Mouse (Mus musculus): Measurements from ENCODE around the gene Krt81. TPM values are rescaled to one million over a fixed set of nuclear protein-coding genes. Genes with fewer than 3 reads are reported as not detected.

Krt81 gene
- polyA plus RNA-seq, 1 experiment from 2014 or later = not detected

GRCm38 (mm10) chr15:101458361-101458930 lies 5.1 kb downstream of the Krt81 start:
- Histone ChIP-seq H3K36me3 (ENCODE audit: control insufficient read depth, insufficient read depth, low read length) (no peaks in the 10 kb centered on the region), H3K4me3 (replicated peaks; ENCODE audit: low read length) (no peak overlapping the region), H3K4me1 (ENCODE audit: control insufficient read depth, insufficient read depth, low read length) (no peaks in the 10 kb centered on the region), H3K4me2 (ENCODE audit: low read depth, low read length) (no peak overlapping the region), H3K9me3 (replicated peaks; ENCODE audit: control insufficient read depth, low read length) (0 out of 2 replicates have a peak, but pooled peaks cover 2% of the 10 kb centered on the region), H3K27me3 (ENCODE audit: control insufficient read depth, insufficient read depth, low read length) (no peaks in the 10 kb centered on the region), H3K27ac (ENCODE audit: low read length) (no peak overlapping the region), H3K9ac (ENCODE audit: low read length) (no peak overlapping the region)
- ATAC-seq (ENCODE audit: insufficient read depth, low FRiP score) = no peak
- 50% methylated on average over 16 of the region's 16 CpGs for WGBS

DNA sequence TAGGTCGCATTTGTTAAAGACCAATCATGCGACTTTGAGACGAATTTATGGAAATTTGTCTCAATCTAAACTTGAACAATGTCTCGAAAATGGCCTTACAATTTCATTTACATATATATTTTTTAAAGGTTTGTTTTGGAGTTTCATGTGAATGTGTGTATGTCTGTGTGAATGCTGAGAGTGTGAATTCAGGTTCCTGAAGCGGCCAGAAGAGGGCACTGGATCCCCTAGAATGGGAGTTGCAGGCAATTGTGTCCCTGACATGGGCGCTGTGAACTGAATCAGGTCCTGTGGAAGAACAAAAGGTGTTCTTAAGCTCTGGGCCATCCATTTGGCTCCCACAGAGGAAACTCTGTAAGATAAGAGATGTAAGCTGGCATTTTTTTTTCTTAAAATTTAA lies 7.7 kb downstream of the Krt81 start:
- Histone ChIP-seq H3K4me1 (ENCODE audit: control insufficient read depth, insufficient read depth, low read length) (no peaks in the 10 kb centered on the region), H3K4me2 (ENCODE audit: low read depth, low read length) (no peak overlapping the region), H3K27me3 (ENCODE audit: control insufficient read depth, insufficient read depth, low read length) (no peaks in the 10 kb centered on the region), H3K4me3 (replicated peaks; ENCODE audit: low read length) (no peak overlapping the region), H3K9ac (ENCODE audit: low read length) (no peak overlapping the region), H3K27ac (ENCODE audit: low read length) (no peak overlapping the region), H3K36me3 (ENCODE audit: control insufficient read depth, insufficient read depth, low read length) (no peaks in the 10 kb centered on the region), H3K9me3 (replicated peaks; ENCODE audit: control insufficient read depth, low read length) (0 out of 2 replicates have a peak, but pooled peaks cover 2% of the 10 kb centered on the region)
- ATAC-seq (ENCODE audit: insufficient read depth, low FRiP score) = no peak
- 86% methylated on average over 6 of the region's 6 CpGs for WGBS

DNA sequence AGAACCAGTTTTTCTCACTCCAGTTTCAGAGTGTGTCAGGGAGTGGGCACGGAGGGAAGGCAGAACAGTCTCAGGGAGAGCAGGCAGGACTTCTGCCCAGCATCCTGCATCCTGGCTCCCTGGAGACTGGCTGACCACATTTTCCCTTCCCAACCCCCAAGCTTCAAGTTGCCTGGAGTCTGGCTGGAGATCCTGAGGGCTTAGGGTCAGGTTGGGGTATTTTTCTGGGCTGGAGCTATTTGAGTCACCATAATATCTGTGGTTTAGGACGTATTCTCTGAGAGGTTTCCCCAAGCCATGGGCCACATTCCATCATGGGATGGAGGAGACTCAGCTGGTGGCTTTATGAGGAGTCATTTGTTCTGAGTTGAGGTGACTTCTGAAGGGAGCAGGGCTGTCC lies 8.3 kb downstream of the Krt81 start:
- Histone ChIP-seq H3K4me2 (ENCODE audit: low read depth, low read length) (no peak overlapping the region), H3K27ac (ENCODE audit: low read length) (no peak overlapping the region), H3K4me1 (ENCODE audit: control insufficient read depth, insufficient read depth, low read length) (no peaks in the 10 kb centered on the region), H3K36me3 (ENCODE audit: control insufficient read depth, insufficient read depth, low read length) (no peaks in the 10 kb centered on the region), H3K4me3 (replicated peaks; ENCODE audit: low read length) (no peak overlapping the region), H3K9me3 (replicated peaks; ENCODE audit: control insufficient read depth, low read length) (0 out of 2 replicates have a peak, but pooled peaks cover 2% of the 10 kb centered on the region), H3K9ac (ENCODE audit: low read length) (no peak overlapping the region), H3K27me3 (ENCODE audit: control insufficient read depth, insufficient read depth, low read length) (no peaks in the 10 kb centered on the region)
- ATAC-seq (ENCODE audit: insufficient read depth, low FRiP score) = no peak
- WGBS = 78% methylated on average over 2 of the region's 2 CpGs

- Histone ChIP-seq H3K4me3 (replicated peaks; ENCODE audit: low read length) (no peak overlapping the region), H3K4me1 (ENCODE audit: control insufficient read depth, insufficient read depth, low read length) (no peaks in the 10 kb centered on the region), H3K9me3 (replicated peaks; ENCODE audit: control insufficient read depth, low read length) (0 out of 2 replicates have a peak, but pooled peaks cover 2% of the 10 kb centered on the region), H3K27me3 (ENCODE audit: control insufficient read depth, insufficient read depth, low read length) (no peaks in the 10 kb centered on the region), H3K4me2 (ENCODE audit: low read depth, low read length) (no peak overlapping the region), H3K36me3 (ENCODE audit: control insufficient read depth, insufficient read depth, low read length) (no peaks in the 10 kb centered on the region), H3K27ac (ENCODE audit: low read length) (no peak overlapping the region), H3K9ac (ENCODE audit: low read length) (no peak overlapping the region)
- WGBS = 69% methylated on average over 8 of the region's 8 CpGs
- ATAC-seq (ENCODE audit: insufficient read depth, low FRiP score) = no peak
Observed at GRCm38 (mm10) chr15:101454774-101455173, 8.8 kb downstream of the Krt81 start.

GRCm38 (mm10) chr15:101453093-101453736 lies 10.3 kb downstream of the Krt81 start:
- H3K4me1 ChIP-seq (ENCODE audit: control insufficient read depth, insufficient read depth, low read length) = no peaks in the 10 kb centered on the region
- H3K4me2 ChIP-seq (ENCODE audit: low read depth, low read length) = peak overlapping the region; percentile 17; the same call in 1 of the 2 replicates
- peak; percentile 76 for ATAC-seq (ENCODE audit: insufficient read depth, low FRiP score)
- H3K4me3 ChIP-seq (replicated peaks; ENCODE audit: low read length) = no peak overlapping the region
- no peaks in the 10 kb centered on the region for H3K27me3 ChIP-seq (ENCODE audit: control insufficient read depth, insufficient read depth, low read length)
- 0 out of 2 replicates have a peak, but pooled peaks cover 2% of the 10 kb centered on the region for H3K9me3 ChIP-seq (replicated peaks; ENCODE audit: control insufficient read depth, low read length)
- no peak overlapping the region for H3K27ac ChIP-seq (ENCODE audit: low read length)
- no peaks in the 10 kb centered on the region for H3K36me3 ChIP-seq (ENCODE audit: control insufficient read depth, insufficient read depth, low read length)
- no peak overlapping the region for H3K9ac ChIP-seq (ENCODE audit: low read length)
- 6% methylated on average over 13 of the region's 13 CpGs for WGBS

GRCm38 (mm10) chr15:101447444-101447843 lies 16.1 kb downstream of the Krt81 start, which contains the start of gene Krt88:
Gene Krt88 (plus strand): TSS chr15:101447744.
- ATAC-seq (ENCODE audit: insufficient read depth, low FRiP score) = no peak
- Histone ChIP-seq H3K4me1 (ENCODE audit: control insufficient read depth, insufficient read depth, low read length) (no peaks in the 10 kb centered on the region), H3K9me3 (replicated peaks; ENCODE audit: control insufficient read depth, low read length) (no peaks in the 10 kb centered on the region), H3K27me3 (ENCODE audit: control insufficient read depth, insufficient read depth, low read length) (no peaks in the 10 kb centered on the region), H3K36me3 (ENCODE audit: control insufficient read depth, insufficient read depth, low read length) (no peaks in the 10 kb centered on the region), H3K4me2 (ENCODE audit: low read depth, low read length) (no peak within 1 kb of the TSS), H3K27ac (ENCODE audit: low read length) (no peak within 1 kb of the TSS), H3K9ac (ENCODE audit: low read length) (no peak within 1 kb of the TSS), H3K4me3 (replicated peaks; ENCODE audit: low read length) (no peak within 1 kb of the TSS)
- 74% methylated on average over 2 of the region's 2 CpGs for WGBS

DNA sequence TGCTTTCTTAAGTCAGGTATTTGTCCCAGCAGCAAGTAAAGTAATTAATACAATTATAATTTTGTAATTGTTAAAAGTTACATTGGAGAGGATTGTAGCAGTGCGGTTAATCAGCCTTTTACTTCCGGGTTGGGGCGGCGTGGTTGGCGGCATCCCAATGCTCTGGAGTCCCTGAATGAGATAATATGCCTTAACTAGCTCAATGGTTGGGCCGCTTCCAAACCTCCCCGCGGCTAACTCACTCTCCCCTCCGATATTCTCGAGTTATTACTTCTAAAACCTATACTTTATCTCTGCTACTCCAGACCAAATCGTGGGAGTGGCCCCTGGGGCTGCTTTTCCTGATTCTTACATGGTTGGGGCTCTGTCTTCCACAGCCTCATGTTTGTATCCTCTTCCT lies 17.0 kb downstream of the Krt81 start:
- Histone ChIP-seq H3K27me3 (ENCODE audit: control insufficient read depth, insufficient read depth, low read length) (no peaks in the 10 kb centered on the region), H3K4me1 (ENCODE audit: control insufficient read depth, insufficient read depth, low read length) (no peaks in the 10 kb centered on the region), H3K9me3 (replicated peaks; ENCODE audit: control insufficient read depth, low read length) (no peaks in the 10 kb centered on the region), H3K36me3 (ENCODE audit: control insufficient read depth, insufficient read depth, low read length) (no peaks in the 10 kb centered on the region), H3K9ac (ENCODE audit: low read length) (no peak overlapping the region), H3K27ac (ENCODE audit: low read length) (no peak overlapping the region), H3K4me3 (replicated peaks; ENCODE audit: low read length) (no peak overlapping the region), H3K4me2 (ENCODE audit: low read depth, low read length) (no peak overlapping the region)
- WGBS = 73% methylated on average over 11 of the region's 11 CpGs
- ATAC-seq (ENCODE audit: insufficient read depth, low FRiP score) = no peak

- no peak for ATAC-seq (ENCODE audit: insufficient read depth, low FRiP score)
- Histone ChIP-seq H3K4me1 (ENCODE audit: control insufficient read depth, insufficient read depth, low read length) (peaks cover 6% of the 10 kb centered on the region; the same call in 1 of the 2 replicates), H3K9me3 (replicated peaks; ENCODE audit: control insufficient read depth, low read length) (no peaks in the 10 kb centered on the region), H3K27ac (ENCODE audit: low read length) (no peak overlapping the region), H3K4me2 (ENCODE audit: low read depth, low read length) (no peak overlapping the region), H3K36me3 (ENCODE audit: control insufficient read depth, insufficient read depth, low read length) (no peaks in the 10 kb centered on the region), H3K9ac (ENCODE audit: low read length) (no peak overlapping the region), H3K4me3 (replicated peaks; ENCODE audit: low read length) (no peak overlapping the region), H3K27me3 (ENCODE audit: control insufficient read depth, insufficient read depth, low read length) (peaks cover 19% of the 10 kb centered on the region; the same call in 1 of the 2 replicates)
- WGBS = 71% methylated on average over 4 of the region's 4 CpGs
Observed at GRCm38 (mm10) chr15:101440837-101441236, 22.7 kb downstream of the Krt81 start.

- H3K9ac ChIP-seq (ENCODE audit: low read length) = no peak within 1 kb of the TSS
- WGBS = 3% methylated on average over 32 of the region's 34 CpGs
- H3K27me3 ChIP-seq (ENCODE audit: control insufficient read depth, insufficient read depth, low read length) = peaks cover 19% of the 10 kb centered on the region; the same call in 1 of the 2 replicates
- H3K4me1 ChIP-seq (ENCODE audit: control insufficient read depth, insufficient read depth, low read length) = peaks cover 6% of the 10 kb centered on the region; the same call in 1 of the 2 replicates
- H3K36me3 ChIP-seq (ENCODE audit: control insufficient read depth, insufficient read depth, low read length) = no peaks in the 10 kb centered on the region
- peak within 1 kb of the TSS; percentile 14; the same call in 1 of the 2 replicates for H3K4me3 ChIP-seq (replicated peaks; ENCODE audit: low read length)
- H3K4me2 ChIP-seq (ENCODE audit: low read depth, low read length) = peak within 1 kb of the TSS; percentile 42; the same call in 1 of the 2 replicates
- no peak for ATAC-seq (ENCODE audit: insufficient read depth, low FRiP score)
- H3K9me3 ChIP-seq (replicated peaks; ENCODE audit: control insufficient read depth, low read length) = no peaks in the 10 kb centered on the region
- no peak within 1 kb of the TSS for H3K27ac ChIP-seq (ENCODE audit: low read length)
Observed at GRCm38 (mm10) chr15:101438555-101438954, 25.0 kb downstream of the Krt81 start, which contains the start of gene Krt87. Gene Krt87 (minus strand): TSS chr15:101438804.
